Mouse (Mus musculus): ENCODE measurements around the gene Irak3. TPM values are rescaled to one million over a fixed set of nuclear protein-coding genes. Genes with fewer than 3 reads are reported as not detected.
A peak's percentile ranks its signal among the peaks of the same experiment; 100 is the strongest.

Irak3 gene
- total and polyA plus RNA-seq, 3 experiments: 0.47 TPM; not detected in 2

- Histone ChIP-seq H3K9me3 (replicated peaks; ENCODE audit: insufficient read depth, low read length) (no peaks in the 10 kb centered on the region), H3K9ac (ENCODE audit: control insufficient read depth, low read depth, low read length, poor library complexity, severe bottlenecking) (no peak overlapping the region), H3K4me1 (ENCODE audit: control insufficient read depth in 1 of 2, insufficient read depth in 2 of 2, low read length in 2 of 2) (no peaks in the 10 kb centered on the region), H3K79me2 (ENCODE audit: control insufficient read depth, insufficient read depth, low read length, poor library complexity) (no peaks in the 10 kb centered on the region), H3K36me3 (ENCODE audit: control insufficient read depth in 1 of 2, insufficient read depth in 2 of 2, low read length in 2 of 2) (no peaks in the 10 kb centered on the region; a peak in 1 of 4 replicates), H3K4me3 (ENCODE audit: control insufficient read depth in 1 of 2, insufficient read depth in 1 of 2, low read depth in 2 of 2, low read length in 2 of 2) (no peak overlapping the region), H3K27ac (ENCODE audit: control insufficient read depth, low read depth, low read length) (no peak overlapping the region), H3K27me3 (ENCODE audit: control insufficient read depth in 1 of 2, insufficient read depth in 2 of 2, low read length in 2 of 2) (no peaks in the 10 kb centered on the region)
- DNase-seq (ENCODE audit: low read depth, low spot score): peak; percentile 21
- TF ChIP-seq CTCF (IDR thresholded peaks at IDR 0.05 in 2 of 3, conservative IDR thresholded peaks at IDR 0.05 in 1 of 3; ENCODE audit: control insufficient read depth in 1 of 3, insufficient read depth in 1 of 3, low read depth in 2 of 3, low read length in 3 of 3, poor library complexity in 1 of 3, severe bottlenecking in 1 of 3) (peak; percentile 16 to 43 (median 34); a peak in 4 of 6 replicates), POLR2AphosphoS2 (IDR thresholded peaks at IDR 0.05; ENCODE audit: low read length) (no peak)
These were observed 109.4 kb downstream of the Irak3 start for GRCm38 (mm10) chr10:120092548-120092947.

Other genes with a start within 250 kb of the Irak3 start
- gene Helb, start 89.1 kb downstream of the Irak3 start, total RNA-seq (2012; rRNA removed): 10.2 and 12.8 TPM in 2 replicates
- 10 to 100 TPM; 18.5 to 78.3 TPM for gene Helb, start 89.1 kb downstream of the Irak3 start, polyA plus RNA-seq (2012; ENCODE audit: insufficient read depth in 1 of 2, insufficient read length in 2 of 2, low read depth in 1 of 2, low replicate concordance in 2 of 2, missing spikeins in 1 of 2)
- 47.3 and 52.5 TPM in 2 replicates for gene Tmbim4, start 540 bp downstream of the Irak3 start, total RNA-seq (2012; rRNA removed)
- 10 to 100 TPM in 1 of 2 experiments, not detected in 1; 80.3 TPM for gene Tmbim4, start 540 bp downstream of the Irak3 start, polyA plus RNA-seq (2012; ENCODE audit: insufficient read depth in 1 of 2, insufficient read length in 2 of 2, low read depth in 1 of 2, low replicate concordance in 2 of 2, missing spikeins in 1 of 2)
- 86.0 and 97.5 TPM in 2 replicates for gene Llph, start 24.9 kb upstream of the Irak3 start, total RNA-seq (2012; rRNA removed)
- gene Llph, start 24.9 kb upstream of the Irak3 start, polyA plus RNA-seq (2012; ENCODE audit: insufficient read depth in 1 of 2, insufficient read length in 2 of 2, low read depth in 1 of 2, low replicate concordance in 2 of 2, missing spikeins in 1 of 2): 100 to 1,000 TPM in 1 of 2 experiments, not detected in 1; 243 TPM

Measured in MEL (cell line).